Mouse (Mus musculus): ENCODE measurements at regions not wholly inside any gene's neighbourhood (a gene's known extent, or its start where the extent isn't known, plus 50 kb on each side); places are given as distances from the start of the nearest gene placed in this dataset.
"Not testable (repeated sequence)": the region's sequence is repeated elsewhere in the genome, so short reads cannot be mapped to it uniquely, and the experiment has no call there.

DNA sequence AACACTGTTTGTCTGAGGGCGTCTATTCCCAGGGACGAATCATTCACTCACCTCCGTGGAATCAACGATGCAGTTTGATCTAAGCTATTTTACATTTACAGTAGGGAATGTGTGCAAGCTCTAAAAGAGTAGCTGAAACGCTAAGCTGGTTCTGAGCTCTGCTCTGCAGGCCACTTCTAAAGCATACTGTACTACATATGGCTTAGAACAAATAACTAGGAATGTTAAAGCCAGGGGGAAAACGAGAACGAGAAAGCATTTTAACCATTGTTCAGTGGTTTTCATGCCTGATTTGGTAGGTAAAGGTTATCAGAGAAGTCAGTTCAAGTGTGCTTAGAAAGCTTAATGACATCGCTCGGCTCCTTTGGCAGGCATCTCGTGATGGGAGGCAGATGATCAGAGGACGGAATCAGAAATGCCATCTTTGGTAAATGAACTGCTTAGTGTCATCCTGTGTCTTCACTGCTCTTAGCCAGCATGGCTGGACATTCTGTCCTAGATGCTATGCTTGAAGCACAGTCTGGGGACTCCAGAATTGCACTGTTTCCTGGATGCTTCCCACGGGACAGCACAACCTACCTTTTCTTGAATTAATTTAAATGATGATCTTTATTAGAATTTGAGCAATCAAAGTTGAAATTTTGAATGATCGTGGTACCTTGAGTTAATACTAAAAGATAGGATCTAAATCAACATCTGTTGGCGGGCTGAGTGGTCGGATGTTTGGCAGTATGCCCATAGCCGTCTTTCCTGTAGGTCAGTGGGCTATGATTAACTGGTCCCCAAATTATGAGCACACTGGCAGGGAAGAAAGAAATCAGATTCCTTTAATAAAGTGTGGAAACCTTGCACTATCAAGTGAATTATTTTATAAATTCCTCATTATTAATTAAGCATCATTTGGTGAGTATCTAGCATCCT, 495.2 kb downstream of the Hace1 start:
- DNase-seq (ENCODE audit: low read depth, low spot score), result no peak

DNA sequence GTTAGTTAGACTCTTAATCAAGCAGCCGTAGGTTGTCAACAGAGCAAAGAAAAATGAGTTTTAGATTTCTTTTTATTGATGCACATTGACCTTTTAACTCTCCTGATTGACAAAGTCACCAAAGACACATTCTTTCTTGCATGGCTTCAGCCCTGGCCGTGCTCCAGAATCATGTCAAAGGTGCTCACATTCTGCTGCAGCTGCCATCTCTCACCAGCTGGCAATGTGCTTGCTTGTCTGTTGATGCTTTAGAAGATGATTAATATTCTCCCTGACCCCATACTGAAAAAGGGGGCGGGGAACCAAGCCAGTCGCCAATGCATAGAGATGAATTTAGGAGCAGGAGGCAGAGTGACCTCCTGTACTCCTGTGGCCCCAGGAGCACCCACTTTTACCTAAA, 510.1 kb downstream of the Hace1 start:
- DNase-seq (ENCODE audit: low read depth, low spot score), result no peak

DNA sequence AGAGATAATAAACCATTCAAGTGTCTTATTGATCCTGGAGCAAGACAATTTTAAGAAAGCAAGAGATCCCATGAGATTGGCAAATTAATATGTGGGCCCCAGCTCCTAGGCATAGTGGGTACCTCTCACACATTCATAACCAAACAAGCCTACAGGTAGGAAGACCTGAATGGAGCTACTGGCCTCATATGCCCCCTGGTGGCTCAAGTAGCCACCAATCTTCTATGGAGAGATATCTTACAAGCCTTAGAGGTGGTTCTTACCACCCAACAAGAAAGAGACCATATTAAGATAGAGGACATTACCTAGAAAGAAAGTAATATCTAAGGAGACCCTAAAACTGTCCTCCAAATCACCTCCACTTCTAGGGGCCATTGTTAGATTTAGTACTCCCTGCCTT, 523.2 kb downstream of the Hace1 start:
- no peak for DNase-seq (ENCODE audit: low read depth, low spot score)

DNA sequence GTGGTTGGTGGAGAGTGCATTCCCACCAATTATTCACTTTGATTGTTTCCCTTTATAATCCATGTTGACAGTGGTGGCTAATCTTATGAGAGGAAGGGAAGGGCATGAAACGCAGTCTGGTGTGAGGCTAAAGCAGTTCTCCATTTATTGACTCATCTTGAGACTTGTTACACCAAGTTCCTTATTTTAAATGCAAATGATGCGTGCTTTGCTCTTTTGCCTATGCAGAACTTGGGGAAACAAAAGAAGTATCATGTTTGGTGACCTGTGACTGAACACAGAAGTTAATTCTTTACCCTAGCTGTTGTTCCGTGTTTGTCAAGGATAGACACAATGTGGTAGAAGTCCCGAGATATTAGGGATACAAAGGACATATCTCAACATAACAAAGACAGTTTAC, 531.2 kb downstream of the Hace1 start:
- no peak for DNase-seq (ENCODE audit: low read depth, low spot score)

DNA sequence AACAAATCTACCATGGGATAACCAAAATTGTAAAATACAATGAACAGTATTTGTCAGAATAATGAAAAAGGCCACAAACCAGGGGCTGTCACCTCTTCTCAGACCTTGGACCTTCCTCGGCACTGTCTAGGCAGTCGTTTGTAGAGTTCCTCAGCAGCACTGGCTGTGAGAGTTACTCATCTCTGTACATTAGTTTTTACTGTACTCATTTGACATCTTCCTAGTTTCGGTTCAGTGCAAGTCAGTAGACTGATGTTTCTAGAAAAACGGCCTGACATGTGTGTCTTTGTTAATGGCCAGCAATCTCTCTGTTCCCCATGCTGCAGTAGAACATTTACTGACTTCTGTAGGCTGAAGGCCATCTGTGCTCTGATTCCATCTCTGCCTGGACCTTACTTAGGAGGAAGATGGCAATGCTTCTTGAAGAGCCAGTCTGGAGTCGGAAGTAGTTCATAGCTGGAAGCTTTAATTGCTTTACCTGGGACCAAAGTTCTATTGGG, 537.1 kb downstream of the Hace1 start:
- DNase-seq (ENCODE audit: low read depth, low spot score), result no peak

DNA sequence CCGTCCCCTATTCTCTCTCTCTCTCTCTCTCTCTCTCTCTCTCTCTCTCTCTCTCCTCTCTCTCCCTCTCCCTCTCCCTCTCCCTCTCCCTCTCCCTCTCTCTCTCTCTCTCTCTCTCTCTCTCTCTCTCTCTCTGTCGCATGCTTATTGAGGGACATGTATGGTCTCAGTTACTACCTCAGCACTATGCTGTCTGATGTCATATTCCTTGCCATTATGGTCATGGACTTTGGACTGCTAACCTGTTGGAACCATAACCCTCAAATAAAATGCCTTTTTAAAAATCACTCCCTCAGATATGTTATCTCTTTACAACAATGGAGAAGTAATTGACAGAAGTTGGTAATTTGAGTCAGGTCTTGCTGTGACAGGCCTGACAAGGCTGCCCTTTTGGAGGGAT, 544.8 kb downstream of the Hace1 start:
- DNase-seq (ENCODE audit: low read depth, low spot score), result not testable (repeated sequence)

DNA sequence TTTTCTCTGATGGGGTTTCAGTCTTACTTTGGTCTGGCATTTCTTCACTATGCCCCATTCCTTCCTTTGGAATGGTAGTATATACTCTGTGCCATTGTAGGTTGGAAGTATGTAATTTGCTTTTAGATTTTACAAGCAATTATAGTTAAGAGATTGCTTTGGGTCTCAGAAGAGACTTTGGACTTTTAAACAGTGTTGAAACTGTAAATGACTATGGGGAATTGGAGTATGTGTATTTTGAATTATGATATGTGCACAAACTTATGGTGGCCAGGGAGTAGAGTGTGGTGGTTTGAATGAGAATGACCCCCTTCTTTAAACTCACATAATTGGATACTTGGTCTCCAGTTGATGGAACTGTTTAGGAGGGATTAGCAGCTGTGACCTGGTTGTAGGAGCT, 546.2 kb downstream of the Hace1 start:
- DNase-seq (ENCODE audit: low read depth, low spot score), result no peak

DNA sequence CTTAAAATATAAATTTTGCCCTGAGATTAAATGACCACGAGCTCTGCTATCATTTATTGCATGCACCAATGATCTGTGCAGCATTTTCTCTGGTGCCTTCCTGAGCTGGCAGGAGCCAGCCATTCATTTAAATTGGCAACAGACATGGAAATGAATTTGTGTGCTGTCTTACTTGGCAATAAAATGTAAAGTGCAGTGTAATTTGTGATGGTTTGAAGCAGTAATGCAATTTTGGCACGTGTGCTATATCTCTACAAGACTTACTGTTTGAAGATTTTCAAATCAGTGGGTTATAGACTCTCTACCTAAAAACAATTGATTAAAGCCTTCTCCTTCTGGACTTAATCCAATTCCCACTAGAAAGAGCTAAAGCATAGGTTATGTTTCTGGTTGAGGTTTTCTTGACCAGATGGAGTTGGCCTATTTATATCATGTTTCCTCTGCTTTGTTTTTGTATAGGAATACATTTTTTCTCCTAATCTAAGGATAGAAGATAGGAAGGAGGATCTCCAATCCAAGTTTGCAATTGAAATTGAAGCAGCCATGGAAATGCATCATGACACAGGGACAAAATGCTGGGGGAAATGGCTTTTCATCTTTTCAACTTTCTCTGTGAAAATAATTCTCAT, 557.6 kb downstream of the Hace1 start:
- DNase-seq (ENCODE audit: low read depth, low spot score), result no peak

DNA sequence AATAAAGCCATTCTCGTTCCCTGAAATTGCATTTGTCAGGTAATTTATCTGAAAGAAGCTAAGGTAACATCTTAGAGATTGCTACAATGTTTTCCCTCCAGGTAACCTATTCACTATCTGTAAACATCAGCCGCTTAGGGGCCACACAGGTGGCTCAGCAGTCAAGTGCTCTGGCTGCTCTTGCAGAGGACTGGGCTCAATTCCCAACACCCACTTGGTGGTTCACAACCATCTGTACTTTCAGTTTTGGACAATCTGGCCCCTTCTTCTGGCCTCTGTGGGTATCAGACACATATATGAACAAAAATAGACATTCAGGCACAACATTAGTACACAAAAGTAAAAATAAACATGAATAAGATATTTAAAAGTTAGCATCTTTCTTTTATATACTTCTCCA, 596.4 kb downstream of the Hace1 start:
- DNase-seq (ENCODE audit: low read depth, low spot score), result no peak

DNA sequence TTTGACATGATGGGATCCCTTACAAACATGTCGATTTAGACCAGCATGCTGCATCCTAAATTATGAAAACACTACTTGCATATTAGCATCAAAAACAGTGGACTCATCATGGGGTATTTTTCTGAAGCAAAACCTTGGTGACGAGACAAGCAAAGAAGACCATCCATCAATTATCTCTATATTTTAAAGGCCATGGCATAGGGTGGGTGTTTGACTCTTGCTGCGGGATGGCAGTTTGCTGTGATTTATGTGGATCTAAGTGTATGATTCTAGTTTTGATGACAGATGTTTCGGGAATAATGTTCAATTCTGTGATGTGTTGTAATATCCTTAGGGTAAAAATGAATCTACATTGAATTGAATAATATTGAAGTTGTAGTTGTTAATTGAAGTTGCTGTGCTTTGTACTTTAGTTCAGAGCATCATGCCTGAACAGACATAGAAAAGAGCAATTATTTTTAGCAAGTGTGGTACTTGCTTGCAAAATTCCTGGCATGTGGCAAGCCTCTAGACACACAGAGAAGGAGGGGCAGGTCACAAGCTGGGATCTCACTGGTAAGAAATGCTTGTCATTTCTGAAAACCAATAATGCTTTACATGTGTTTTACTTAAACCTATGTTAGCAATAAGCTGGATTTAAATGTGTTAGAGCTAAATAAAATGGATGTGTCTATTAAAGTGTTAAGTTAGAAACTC, 608.3 kb downstream of the Hace1 start:
- no peak for DNase-seq (ENCODE audit: low read depth, low spot score)

DNA sequence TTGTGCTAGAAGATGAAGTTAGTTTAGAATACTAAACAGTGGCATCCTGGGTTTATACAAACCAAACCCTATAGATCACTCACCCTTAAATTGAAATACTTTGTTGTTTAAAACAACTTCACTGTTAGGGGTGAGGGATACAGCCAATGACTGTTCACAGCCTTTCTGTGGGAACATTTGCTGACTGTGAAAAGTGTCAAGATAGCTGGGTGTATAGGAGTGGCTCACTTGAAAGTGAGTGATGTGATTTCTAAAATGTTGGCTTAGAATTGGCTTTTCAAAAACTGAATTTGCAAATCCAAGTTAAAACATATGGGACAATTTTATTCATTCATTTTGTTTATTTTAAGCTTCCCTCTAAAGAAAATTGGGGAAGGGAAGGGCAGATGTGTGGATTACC, 616.5 kb downstream of the Hace1 start:
- DNase-seq (ENCODE audit: low read depth, low spot score), result no peak

DNA sequence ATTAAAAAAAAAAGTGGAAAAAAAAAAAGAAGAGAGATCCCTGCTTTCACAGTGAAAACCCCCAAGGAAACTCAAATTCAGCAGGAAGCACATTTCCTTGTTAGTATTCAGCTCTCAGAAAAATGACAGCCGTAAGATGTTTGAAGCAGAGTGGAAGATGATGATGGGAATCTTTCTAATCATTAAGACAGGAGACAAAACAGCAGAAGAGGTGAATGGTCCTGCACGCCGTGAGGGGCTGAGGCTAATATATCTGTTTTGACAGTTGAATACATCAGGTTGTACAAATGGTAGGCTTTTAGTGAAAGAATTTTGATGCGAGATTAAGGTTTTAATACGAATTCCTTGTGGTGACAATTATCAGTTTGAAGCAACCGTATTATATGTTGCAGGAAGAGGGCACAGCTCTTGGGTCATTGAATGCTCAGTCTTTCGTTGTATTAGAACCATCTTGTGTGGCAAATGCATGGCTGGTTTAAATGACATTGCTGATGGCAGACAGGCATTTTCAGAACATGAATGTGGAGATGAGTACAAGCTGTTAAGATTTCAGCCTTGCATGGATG, 649.3 kb downstream of the Hace1 start:
- no peak for DNase-seq (ENCODE audit: low read depth, low spot score)

DNA sequence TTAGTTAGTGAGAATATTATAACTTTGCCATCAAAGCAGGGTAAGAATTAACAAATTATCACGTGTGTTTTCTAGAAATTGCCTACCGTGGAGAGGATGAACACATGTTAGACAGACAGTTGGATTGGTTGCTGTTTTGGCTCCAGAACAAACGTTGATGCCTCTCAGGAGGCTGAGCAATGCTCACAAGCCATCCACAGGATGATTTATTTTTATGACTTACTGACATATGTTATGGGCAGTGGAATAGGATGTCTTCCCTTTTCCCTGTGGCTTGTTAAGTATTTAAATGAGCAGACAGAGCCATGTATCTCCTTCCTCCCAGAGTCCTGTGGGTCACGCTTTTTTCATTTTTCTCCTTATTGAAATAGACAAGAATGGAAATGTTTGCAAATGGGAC, 652.0 kb downstream of the Hace1 start:
- DNase-seq (ENCODE audit: low read depth, low spot score), result no peak

DNA sequence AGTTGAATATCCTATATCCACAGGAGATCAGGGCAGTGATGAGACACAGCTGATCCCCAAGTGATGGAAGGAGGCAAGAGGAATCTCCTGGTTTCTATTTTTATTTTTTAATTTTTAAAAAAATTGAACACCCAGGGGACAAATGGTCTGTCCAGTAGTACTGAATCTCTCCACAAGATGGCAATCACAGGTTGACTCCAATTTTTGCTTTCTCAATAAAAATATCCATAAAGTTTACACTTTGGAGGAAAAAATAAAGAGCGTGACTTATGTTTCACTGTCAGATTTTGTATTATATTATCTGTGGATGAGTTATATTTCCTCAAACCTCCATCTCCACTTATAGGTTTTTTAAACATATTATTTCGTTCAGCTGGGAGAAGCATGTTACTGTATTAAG, 658.0 kb downstream of the Hace1 start:
- no peak for DNase-seq (ENCODE audit: low read depth, low spot score)

DNA sequence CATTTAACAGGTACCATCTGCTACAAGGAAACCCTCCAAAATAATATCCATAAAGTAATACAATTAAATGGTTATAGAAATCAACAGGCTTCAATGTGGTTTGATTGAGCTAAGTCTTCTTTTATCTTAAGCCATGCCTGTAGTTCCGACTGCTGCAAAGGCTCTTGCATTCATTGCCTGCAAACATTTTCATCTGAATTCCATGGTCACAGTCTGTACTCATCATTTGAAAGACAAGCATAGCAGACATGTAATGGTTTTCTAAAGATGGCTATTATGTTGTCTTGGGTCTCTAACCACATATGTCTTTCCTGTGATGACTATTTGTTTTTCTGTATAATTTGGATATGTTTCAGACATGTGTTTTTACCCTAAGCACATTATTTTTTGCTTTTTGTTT, 677.9 kb downstream of the Hace1 start:
- DNase-seq (ENCODE audit: low read depth, low spot score), result no peak

DNA sequence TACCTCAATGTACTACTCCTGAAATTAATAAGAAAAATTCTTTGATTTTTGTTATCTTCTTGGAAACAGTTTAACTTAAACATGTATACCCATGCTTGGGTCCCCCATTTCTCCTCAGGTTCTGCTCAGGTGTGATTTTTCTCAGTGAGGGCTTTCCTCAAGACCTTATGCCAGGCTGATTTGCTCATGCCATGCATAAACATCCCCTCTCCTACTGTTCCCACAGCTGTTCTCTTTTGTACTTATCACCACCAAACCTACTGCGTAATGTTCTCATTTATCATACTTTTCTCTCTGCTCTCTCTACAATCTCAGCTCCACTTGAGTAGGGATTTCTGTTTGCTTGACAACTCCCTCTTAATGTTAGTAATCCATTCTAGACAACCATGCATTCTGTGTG, 692.1 kb downstream of the Hace1 start:
- DNase-seq (ENCODE audit: low read depth, low spot score), result no peak

DNA sequence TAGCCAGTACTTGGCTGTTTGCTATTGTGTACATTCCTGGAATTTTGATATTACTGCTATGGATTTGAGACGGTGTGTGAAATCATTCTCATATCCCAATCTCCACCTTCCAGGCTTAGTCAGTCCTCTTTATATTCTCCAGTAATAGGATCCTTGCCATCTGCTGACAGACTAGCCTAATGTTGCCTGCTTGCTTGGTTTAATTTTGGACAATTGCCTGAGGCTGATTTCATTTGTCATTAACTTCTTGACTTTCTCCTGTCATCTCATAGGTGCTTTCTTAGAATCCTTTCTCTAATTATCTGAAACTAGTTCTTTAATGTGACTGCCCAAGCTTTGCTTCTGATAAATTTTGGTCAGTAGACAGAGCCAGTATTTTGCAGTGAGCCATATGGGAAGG, 696.2 kb downstream of the Hace1 start:
- DNase-seq (ENCODE audit: low read depth, low spot score), result no peak

DNA sequence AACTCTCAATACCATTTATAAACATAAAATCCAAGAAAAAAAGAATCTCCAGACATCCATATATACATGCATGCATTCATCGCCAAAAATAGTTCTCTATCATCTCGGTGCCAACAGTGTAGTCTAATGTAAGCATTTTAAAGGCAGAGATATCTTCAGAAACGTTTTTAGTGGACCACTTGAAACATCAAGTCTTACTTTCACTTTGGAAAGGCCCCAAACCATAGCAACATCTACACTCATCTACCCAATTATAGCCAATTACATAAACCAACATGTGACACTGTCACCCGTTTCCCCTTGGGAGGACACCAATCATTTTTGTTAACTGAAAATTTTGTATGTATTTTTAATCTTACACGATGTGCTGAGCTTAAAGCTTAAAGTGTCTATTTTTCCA, 716.7 kb downstream of the Hace1 start:
- no peak for DNase-seq (ENCODE audit: low read depth, low spot score)

DNA sequence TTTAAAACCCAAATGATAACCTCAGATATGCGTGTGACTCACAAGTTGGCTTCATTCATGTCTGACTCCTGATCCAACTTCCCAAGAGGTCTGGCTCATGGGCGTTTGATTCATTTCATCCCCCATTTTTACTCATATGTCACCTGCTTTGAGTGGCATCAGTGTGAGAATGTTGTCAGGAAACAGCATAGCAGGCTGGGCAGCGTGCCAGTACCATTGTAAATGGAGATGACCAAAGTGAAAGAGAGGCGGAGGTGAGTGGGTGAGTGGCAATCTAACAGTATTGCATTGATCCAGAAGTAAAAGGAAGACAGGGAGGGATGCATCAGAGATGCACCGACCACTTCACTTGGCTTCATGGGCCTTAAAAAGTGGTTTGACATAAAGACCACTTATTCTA, 720.7 kb downstream of the Hace1 start:
- no peak for DNase-seq (ENCODE audit: low read depth, low spot score)

DNA sequence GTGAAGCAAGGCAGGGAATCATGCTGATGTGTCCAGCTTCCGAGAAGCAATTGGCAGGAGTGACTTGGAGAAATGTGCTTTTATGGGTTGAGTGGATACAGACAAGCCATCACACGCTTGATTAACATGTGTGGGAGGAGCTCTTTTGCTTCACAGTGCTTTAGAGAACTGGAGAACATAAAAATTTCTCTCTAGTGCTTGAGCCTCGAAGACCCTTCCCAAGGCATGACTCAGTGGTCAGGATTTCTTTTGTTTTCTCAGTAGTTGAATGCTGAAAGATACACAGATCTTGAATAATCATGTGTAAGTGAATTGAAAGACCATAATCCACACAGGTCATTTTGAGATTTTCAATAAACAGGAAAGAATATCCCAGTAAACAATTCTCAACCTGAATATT, 721.9 kb downstream of the Hace1 start:
- DNase-seq (ENCODE audit: low read depth, low spot score), result no peak

DNA sequence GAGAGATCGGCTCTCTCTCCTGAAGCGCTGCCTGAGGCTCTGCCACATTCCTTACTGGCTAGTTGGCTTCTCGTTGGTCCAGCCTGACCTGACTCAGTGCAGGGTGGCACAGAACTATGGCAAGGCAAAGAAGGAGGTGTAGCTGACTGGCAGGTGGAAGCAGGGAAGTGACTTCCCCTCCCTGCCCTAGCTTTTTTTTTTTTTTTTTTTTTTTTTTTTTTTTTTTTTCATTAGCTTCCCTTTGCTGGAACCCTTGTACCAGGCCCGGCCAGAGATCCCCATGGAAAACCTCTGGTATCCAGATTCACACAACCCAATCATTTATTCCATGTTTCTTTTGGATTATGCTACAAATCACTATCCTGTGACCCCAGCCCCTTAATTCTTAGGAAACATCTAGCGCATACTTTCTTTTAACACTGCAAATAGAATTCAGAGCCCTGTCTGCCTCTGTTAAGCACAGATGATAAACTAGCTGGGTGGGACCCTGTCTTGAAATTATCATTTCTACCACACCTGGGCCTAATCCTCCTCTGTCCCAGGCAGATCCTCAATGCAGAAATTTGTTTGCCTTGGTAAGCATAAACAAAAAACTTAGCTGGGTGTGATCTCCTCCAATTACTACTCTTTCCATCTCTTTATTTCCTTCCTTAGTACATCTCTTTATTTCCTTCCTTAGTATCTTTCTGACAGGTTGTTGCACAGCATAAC, 742.9 kb downstream of the Hace1 start:
- DNase-seq (ENCODE audit: low read depth, low spot score), result no peak

DNA sequence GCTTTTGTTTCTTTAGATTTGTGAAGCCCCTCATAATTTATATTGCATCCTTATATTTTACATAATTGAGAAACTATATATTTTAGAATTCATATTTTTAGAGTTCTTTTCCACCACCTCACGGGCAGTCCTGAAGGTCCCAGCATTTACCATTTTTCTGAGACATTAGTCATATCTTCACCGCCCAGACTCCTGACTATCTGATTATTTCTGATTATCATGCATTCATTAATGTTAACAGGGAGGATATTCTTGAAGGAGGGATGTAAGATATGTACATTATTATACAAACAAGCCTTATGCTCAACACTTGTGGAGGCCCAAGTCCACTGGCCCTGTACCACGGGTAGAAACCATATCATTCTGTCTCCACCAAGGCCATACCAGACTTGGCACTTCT, 743.4 kb downstream of the Hace1 start:
- DNase-seq (ENCODE audit: low read depth, low spot score), result no peak

Measured in CD4-positive helper T cell, adult 2 months (primary cell).